Mouse (Mus musculus) large intestine, adult 2 months (tissue): ENCODE measurements at regions not wholly inside any gene's neighbourhood (a gene's known extent, or its start where the extent isn't known, plus 50 kb on each side); places are given as distances from the start of the nearest gene placed in this dataset.

Experiments
- DNase-seq: peaks from one replicate; pipeline ENCODE4 v3.0.0-alpha.2; 2012; ENCODE audit warnings: low read depth, low spot score
- WGBS: fragments of 180-500 bp; shearing (Covaris S2); methylation state at CpG from one replicate; pipeline ENCODE4 v1.1.7; 2018; 5-methylcytosine and 5-hydroxymethylcytosine counted together

- WGBS = 23% methylated on average over 1 of the region's 1 CpGs
- DNase-seq = no peak
Observed at GRCm38 (mm10) chr16:70260151-70260550, 53.6 kb upstream of the Gbe1 start.
